Mouse (Mus musculus) urinary bladder, postnatal 10 days (tissue): Measurements from ENCODE around the gene Ly6g5c.

Experiments
- DNase-seq: peaks from one replicate; pipeline ENCODE4 v3.0.0; 2022; ENCODE audit warnings: low spot score

The Ly6g5c gene

GRCm38 (mm10) chr17:35108097-35108496, at the start of gene Ly6g5c:
Gene Ly6g5c (plus strand): TSS chr17:35108279.
- no peak for DNase-seq

GRCm38 (mm10) chr17:35058316-35058715, 49.8 kb upstream of the Ly6g5c start:
- no peak for DNase-seq

GRCm38 (mm10) chr17:35058911-35059892, 48.9 kb upstream of the Ly6g5c start, which contains the start of gene Ddah2:
Gene Ddah2 (plus strand): TSS chr17:35059035.
- DNase-seq = peak; percentile 62

- no peak for DNase-seq
Observed at GRCm38 (mm10) chr17:35060071-35060470, 48.0 kb upstream of the Ly6g5c start.

GRCm38 (mm10) chr17:35060737-35061297, 47.3 kb upstream of the Ly6g5c start:
- DNase-seq = no peak

- DNase-seq = no peak
Observed at GRCm38 (mm10) chr17:35061299-35061698, 46.8 kb upstream of the Ly6g5c start.

GRCm38 (mm10) chr17:35063466-35063865, 44.6 kb upstream of the Ly6g5c start:
- no peak for DNase-seq

- DNase-seq = no peak
Observed at GRCm38 (mm10) chr17:35064378-35064877, 43.7 kb upstream of the Ly6g5c start.

GRCm38 (mm10) chr17:35064951-35065947, 42.8 kb upstream of the Ly6g5c start, which contains the start of gene Ly6g6c:
Gene Ly6g6c (plus strand): TSS chr17:35065388.
- no peak for DNase-seq

- no peak for DNase-seq
Observed at GRCm38 (mm10) chr17:35066084-35066483, 42.0 kb upstream of the Ly6g5c start, which contains the start of gene Mpig6b. Gene Mpig6b (minus strand): TSS chr17:35066184.

- no peak for DNase-seq
Observed at GRCm38 (mm10) chr17:35068213-35068914, 39.7 kb upstream of the Ly6g5c start.

- DNase-seq = no peak
Observed at GRCm38 (mm10) chr17:35070556-35071229, 37.4 kb upstream of the Ly6g5c start.

GRCm38 (mm10) chr17:35071454-35071853, 36.6 kb upstream of the Ly6g5c start:
- no peak for DNase-seq

GRCm38 (mm10) chr17:35074097-35074496, 34.0 kb upstream of the Ly6g5c start:
- DNase-seq = no peak

- DNase-seq = no peak
Observed at GRCm38 (mm10) chr17:35076507-35077176, 31.4 kb upstream of the Ly6g5c start, which contains the start of gene Ly6g6e. Gene Ly6g6e (plus strand): TSS chr17:35076902.

GRCm38 (mm10) chr17:35077285-35077684, 30.8 kb upstream of the Ly6g5c start:
- DNase-seq = no peak

- DNase-seq = no peak
Observed at GRCm38 (mm10) chr17:35077786-35078233, 30.3 kb upstream of the Ly6g5c start, which contains the start of gene Ly6g6d. Gene Ly6g6d (minus strand): TSS chr17:35078065.

GRCm38 (mm10) chr17:35079778-35080177, 28.3 kb upstream of the Ly6g5c start:
- no peak for DNase-seq

- DNase-seq = no peak
Observed at GRCm38 (mm10) chr17:35080248-35080647, 27.8 kb upstream of the Ly6g5c start.
